Mouse (Mus musculus): Measurements from ENCODE around the gene Prdm13.
A peak's percentile ranks its signal among the peaks of the same experiment; 100 is the strongest.

The Prdm13 gene

GRCm38 (mm10) chr4:21685595-21686091, at the start of gene Prdm13:
Gene Prdm13, minus strand, starts transcription at chr4:21685963.
- DNase-seq (ENCODE audit: low spot score), result no peak

GRCm38 (mm10) chr4:21727615-21728165, 41.9 kb upstream of the Prdm13 start, which contains the start of gene Ccnc:
Gene Ccnc, plus strand, starts transcription at chr4:21727701.
- peak; percentile 63 for DNase-seq (ENCODE audit: low spot score)

- peak; percentile 51 for DNase-seq (ENCODE audit: low spot score)
Observed at GRCm38 (mm10) chr4:21726912-21727614, 41.3 kb upstream of the Prdm13 start.

GRCm38 (mm10) chr4:21722752-21723334, 37.1 kb upstream of the Prdm13 start:
- DNase-seq (ENCODE audit: low spot score), result no peak

GRCm38 (mm10) chr4:21712147-21712546, 26.4 kb upstream of the Prdm13 start:
- no peak for DNase-seq (ENCODE audit: low spot score)

DNA sequence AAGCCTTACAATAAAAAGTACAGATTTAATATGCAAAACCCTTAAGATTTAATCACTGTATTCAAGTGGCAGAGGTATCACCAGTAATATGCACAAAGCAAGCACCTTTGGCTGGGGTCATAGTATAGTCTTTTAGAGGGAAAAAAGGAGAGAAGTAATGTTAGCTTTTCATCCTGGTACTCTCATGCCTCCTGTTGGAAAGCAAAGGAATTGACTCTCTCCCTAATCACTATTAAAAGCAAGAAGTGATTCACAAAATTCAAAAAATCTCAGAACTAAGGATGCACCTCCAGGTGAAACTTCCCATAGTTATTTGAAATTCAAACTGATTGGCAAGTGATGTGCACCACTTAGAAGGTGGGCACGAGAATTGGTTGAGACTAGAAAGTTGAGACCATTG, 19.3 kb upstream of the Prdm13 start:
- DNase-seq (ENCODE audit: low spot score), result no peak

DNA sequence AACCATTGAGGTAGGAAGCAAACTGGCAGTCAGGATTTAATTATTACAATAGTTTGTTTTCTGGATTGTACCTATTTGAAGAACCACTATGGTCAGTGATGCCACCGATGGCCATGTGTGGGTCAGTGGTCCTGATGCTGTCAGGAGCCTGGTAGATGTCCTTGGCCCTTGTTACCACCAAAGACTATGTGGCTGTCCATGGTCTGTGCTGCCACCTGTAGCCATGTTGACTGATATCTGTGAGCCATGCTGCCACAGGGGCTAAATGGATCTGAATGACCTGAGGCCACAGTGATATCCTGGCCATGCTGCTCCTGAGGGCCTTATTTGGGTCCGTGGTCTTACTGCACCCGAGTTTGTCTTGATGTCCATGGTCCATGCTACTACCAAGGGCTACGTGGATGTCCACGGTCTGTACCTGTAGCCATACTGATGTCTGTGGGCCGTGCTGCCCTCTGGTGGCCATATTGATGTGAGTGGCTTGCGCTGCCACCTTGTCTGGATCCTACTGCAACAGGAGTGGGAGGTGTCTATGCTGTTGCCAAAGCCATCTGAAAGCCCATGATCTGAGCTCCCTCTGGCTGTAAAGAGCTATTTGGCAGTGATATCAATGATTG, 10.0 kb upstream of the Prdm13 start:
- DNase-seq (ENCODE audit: low spot score), result no peak

DNA sequence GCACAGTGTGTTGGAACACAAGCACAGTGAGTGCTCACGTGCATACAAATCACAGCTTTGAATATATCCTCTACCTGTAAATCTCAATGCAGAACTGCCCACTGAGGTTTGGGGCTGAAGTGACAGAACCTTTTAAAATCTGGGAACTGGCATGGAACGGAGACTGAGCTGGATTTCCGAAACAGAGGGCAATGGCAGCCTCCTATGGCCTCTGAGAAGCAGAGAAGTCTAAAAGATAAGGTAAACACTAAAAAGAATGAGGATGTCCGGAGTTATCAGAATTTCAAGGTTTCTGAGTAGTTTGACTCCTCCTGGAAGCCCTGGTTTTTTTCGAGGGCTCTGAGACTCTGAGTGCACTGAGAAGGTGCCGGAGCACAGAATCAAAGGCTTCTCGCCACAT, 4.5 kb upstream of the Prdm13 start:
- no peak for DNase-seq (ENCODE audit: low spot score)

DNA sequence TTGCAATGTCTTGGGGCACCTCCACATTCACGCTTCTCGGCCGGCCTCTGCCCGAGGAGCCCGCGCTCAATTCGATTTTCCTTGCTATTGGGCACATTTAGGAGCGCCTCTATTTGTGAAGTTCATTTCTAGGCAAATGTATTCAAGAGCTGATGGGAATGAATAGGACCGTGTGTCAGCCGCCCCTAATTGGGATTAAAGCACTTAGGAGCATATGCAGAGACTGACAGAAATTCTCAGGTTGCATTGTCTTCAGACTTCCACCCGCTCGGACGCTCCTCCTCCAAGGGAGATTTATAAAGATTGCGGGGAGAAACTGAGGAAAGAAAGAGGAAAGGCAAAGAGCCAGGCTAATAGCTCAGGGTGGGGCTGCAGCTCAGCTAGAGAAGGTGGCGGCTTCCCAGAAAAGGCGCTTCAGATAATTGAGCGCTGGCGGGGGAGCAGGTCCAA, 3.8 kb upstream of the Prdm13 start:
- DNase-seq (ENCODE audit: low spot score), result no peak

DNA sequence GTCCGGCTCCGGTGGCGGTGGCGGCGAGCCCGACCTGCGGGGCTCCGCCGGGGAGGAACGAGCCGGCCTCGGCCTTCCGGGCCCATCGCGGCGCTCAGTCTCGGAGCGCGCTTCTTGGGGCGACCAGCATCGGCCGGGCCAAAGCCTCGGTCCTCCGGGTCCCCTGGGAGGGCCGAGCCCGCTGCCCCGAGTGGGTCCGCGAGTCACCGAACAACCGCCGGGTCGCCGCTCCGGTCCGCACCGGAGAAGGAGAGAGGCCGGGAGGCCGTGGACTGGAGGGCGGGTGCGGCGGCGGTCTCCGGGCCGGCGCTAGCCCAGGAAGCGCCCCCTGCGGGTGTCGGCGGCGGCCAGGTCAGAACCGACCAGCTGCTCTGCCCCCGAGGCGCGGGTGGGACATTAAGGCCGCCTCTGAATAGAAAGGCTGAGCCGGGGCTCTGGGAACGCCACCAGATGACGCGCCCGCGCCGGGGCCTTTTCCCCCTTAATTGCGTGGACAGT, 3.0 kb upstream of the Prdm13 start:
- no peak for DNase-seq (ENCODE audit: low spot score)

- DNase-seq (ENCODE audit: low spot score), result no peak
Observed at GRCm38 (mm10) chr4:21687783-21688702, 2.3 kb upstream of the Prdm13 start.

DNA sequence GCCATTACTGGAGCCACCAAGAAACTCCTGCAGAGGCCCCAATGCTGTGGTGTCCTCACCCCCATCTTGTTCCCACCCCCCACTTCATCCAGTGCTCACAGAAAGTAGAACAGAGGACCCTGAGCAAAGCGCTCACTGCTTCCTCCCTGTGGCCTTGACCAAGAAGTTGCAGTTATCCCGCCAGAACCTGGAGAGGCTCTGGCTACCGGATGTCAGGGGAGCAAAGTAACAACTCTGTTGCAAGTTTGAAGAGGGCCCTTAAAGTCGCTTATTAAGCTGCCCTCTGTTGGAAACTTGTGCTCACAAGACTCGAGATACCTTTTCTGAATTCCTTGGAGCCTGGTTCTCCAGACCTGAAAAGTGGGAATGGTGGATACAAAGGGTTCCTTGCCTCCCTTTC, 1.2 kb upstream of the Prdm13 start:
- no peak for DNase-seq (ENCODE audit: low spot score)

GRCm38 (mm10) chr4:21686416-21686815, 653 bp upstream of the Prdm13 start:
- DNase-seq (ENCODE audit: low spot score), result no peak

GRCm38 (mm10) chr4:21684341-21684970, 1.3 kb downstream of the Prdm13 start:
- no peak for DNase-seq (ENCODE audit: low spot score)

- no peak for DNase-seq (ENCODE audit: low spot score)
Observed at GRCm38 (mm10) chr4:21682421-21683150, 3.2 kb downstream of the Prdm13 start.

GRCm38 (mm10) chr4:21680971-21681370, 4.8 kb downstream of the Prdm13 start:
- no peak for DNase-seq (ENCODE audit: low spot score)

GRCm38 (mm10) chr4:21679624-21680480, 5.9 kb downstream of the Prdm13 start:
- no peak for DNase-seq (ENCODE audit: low spot score)

GRCm38 (mm10) chr4:21678975-21679623, 6.7 kb downstream of the Prdm13 start:
- DNase-seq (ENCODE audit: low spot score), result no peak

All from layer of hippocampus, adult 9-10 months (tissue).